Mouse (Mus musculus) olfactory bulb, adult 2 months (tissue): Measurements from ENCODE around the gene Syt1. TPM values are rescaled to one million over a fixed set of nuclear protein-coding genes. Genes with fewer than 3 reads are reported as not detected.

Experiments
- H3K27ac ChIP-seq: fragments of 200-500 bp; 2 replicates; pipeline ENCODE4 v1.5.1; 2012; ENCODE audit warnings: low read depth, low read length; ENCODE audit not compliant: insufficient read depth
- H3K4me1 ChIP-seq: fragments of 200-500 bp; 2 replicates; pipeline ENCODE4 v1.6.1; 2012; ENCODE audit warnings: low read length; ENCODE audit not compliant: control insufficient read depth, insufficient read depth
- H3K4me3 ChIP-seq: fragments of 200-500 bp; 2 replicates; pipeline ENCODE4 v1.5.1; 2012; ENCODE audit warnings: mild to moderate bottlenecking, low read depth, low read length, moderate library complexity; ENCODE audit not compliant: insufficient read depth
- CTCF ChIP-seq: fragments of 200-500 bp; IDR thresholded peaks from 2 replicates; pipeline ENCODE4 v1.5.1; 2012; ENCODE audit warnings: low read depth, mild to moderate bottlenecking, low read length, moderate library complexity; ENCODE audit not compliant: insufficient read depth
- POLR2A ChIP-seq: fragments of 200-500 bp; IDR thresholded peaks from 2 replicates; pipeline ENCODE4 v1.6.1; 2012; ENCODE audit warnings: mild to moderate bottlenecking, low read depth, low read length, moderate library complexity; ENCODE audit not compliant: insufficient read depth
- WGBS: fragments of 180-500 bp; shearing (Covaris S2); methylation state at CpG from one replicate; pipeline ENCODE4 v1.1.7; 2018; 5-methylcytosine and 5-hydroxymethylcytosine counted together
- polyA plus RNA-seq: library from polyadenylated mRNA; stranded (reverse); fragments of >200 nt; gene quantifications from 2 replicates; pipeline ENCODE4 v1.2.4, GENCODE M21; 2012; ENCODE audit warnings: low replicate concordance; ENCODE audit not compliant: missing spikeins, insufficient read depth, insufficient read length

Syt1 gene
- polyA plus RNA-seq, 1 experiment: 384 TPM

- Histone ChIP-seq H3K4me3 (no peak overlapping the region), H3K27ac (no peak overlapping the region), H3K4me1 (peaks cover 3% of the 10 kb centered on the region; the same call in 1 of the 2 replicates)
- TF ChIP-seq CTCF: no peak
- no peak for TF ChIP-seq POLR2A
- WGBS: 60% methylated on average over 2 of the region's 2 CpGs
Measured at GRCm38 (mm10) chr10:108453561-108453960, 557.2 kb downstream of the Syt1 start.

GRCm38 (mm10) chr10:108452421-108452820, 558.4 kb downstream of the Syt1 start:
- no peak overlapping the region for H3K4me3 ChIP-seq
- peaks cover 3% of the 10 kb centered on the region; the same call in 1 of the 2 replicates for H3K4me1 ChIP-seq
- 87% methylated on average over 9 of the region's 9 CpGs for WGBS
- H3K27ac ChIP-seq: no peak overlapping the region
- no peak for TF ChIP-seq CTCF
- TF ChIP-seq POLR2A: no peak

GRCm38 (mm10) chr10:108451516-108451915, 559.3 kb downstream of the Syt1 start:
- peaks cover 5% of the 10 kb centered on the region; the same call in 1 of the 2 replicates for H3K4me1 ChIP-seq
- no peak overlapping the region for H3K4me3 ChIP-seq
- TF ChIP-seq POLR2A (no peak), CTCF (no peak)
- 96% methylated on average over 8 of the region's 8 CpGs for WGBS
- H3K27ac ChIP-seq: no peak overlapping the region

- TF ChIP-seq CTCF: no peak
- TF ChIP-seq POLR2A: no peak
- no peak overlapping the region for H3K4me3 ChIP-seq
- H3K4me1 ChIP-seq: peaks cover 8% of the 10 kb centered on the region; the same call in 1 of the 2 replicates
- WGBS: 97% methylated on average over 4 of the region's 4 CpGs
- H3K27ac ChIP-seq: no peak overlapping the region
Measured at GRCm38 (mm10) chr10:108450401-108450800, 560.4 kb downstream of the Syt1 start.

- 86% methylated on average over 11 of the region's 11 CpGs for WGBS
- H3K4me1 ChIP-seq: peaks cover 8% of the 10 kb centered on the region; the same call in 1 of the 2 replicates
- TF ChIP-seq CTCF (no peak), POLR2A (no peak)
- no peak overlapping the region for H3K4me3 ChIP-seq
- H3K27ac ChIP-seq: no peak overlapping the region
Measured at GRCm38 (mm10) chr10:108448421-108448820, 562.4 kb downstream of the Syt1 start.
